Mouse (Mus musculus) hindbrain, embryonic 14.5 days (tissue): ENCODE data around the gene Cdc42ep3. TPM values are rescaled to one million over a fixed set of nuclear protein-coding genes. Genes with fewer than 3 reads are reported as not detected.

Experiments
- ATAC-seq: fragments of 200-750 bp; cut with Nextera tagmentation; 2 replicates; pipeline ENCODE4 v1.8.0; 2017; ENCODE audit warnings: moderate number of reproducible peaks, mild to moderate bottlenecking, moderate TSS enrichment, moderate library complexity; ENCODE audit not compliant: low FRiP score
- DNase-seq: peaks from one replicate; pipeline ENCODE4 v3.0.0-alpha.2; 2015; ENCODE audit warnings: low spot score
- H3K27ac ChIP-seq: fragments of 300-500 bp; sonication (generic); 2 replicates; pipeline ENCODE4 v1.5.1; 2014; ENCODE audit warnings: mild to moderate bottlenecking, moderate library complexity
- H3K27me3 ChIP-seq: fragments of 300-500 bp; sonication (generic); 2 replicates; pipeline ENCODE4 v1.6.1; 2014; ENCODE audit warnings: mild to moderate bottlenecking, low read length, mixed read lengths; ENCODE audit not compliant: control insufficient read depth, insufficient read depth
- H3K36me3 ChIP-seq: fragments of 300-500 bp; sonication (generic); replicated peaks from 2 replicates; pipeline ENCODE4 v1.6.1; 2014; ENCODE audit not compliant: control insufficient read depth, insufficient read depth
- H3K4me1 ChIP-seq: fragments of 300-500 bp; sonication (generic); replicated peaks from 2 replicates; pipeline ENCODE4 v1.6.1; 2014; ENCODE audit warnings: antibody characterized with exemption, low read length, mixed read lengths; ENCODE audit not compliant: control insufficient read depth, insufficient read depth
- H3K4me2 ChIP-seq: fragments of 300-500 bp; sonication (generic); replicated peaks from 2 replicates; pipeline ENCODE4 v1.6.1; 2014; ENCODE audit warnings: mild to moderate bottlenecking, moderate library complexity
- H3K4me3 ChIP-seq: fragments of 300-500 bp; sonication (generic); replicated peaks from 2 replicates; pipeline ENCODE4 v1.5.1; 2014; ENCODE audit warnings: mild to moderate bottlenecking, low read length
- H3K9ac ChIP-seq: fragments of 300-500 bp; sonication (generic); 2 replicates; pipeline ENCODE4 v1.6.1; 2014
- H3K9me3 ChIP-seq: fragments of 300-500 bp; sonication (generic); 2 replicates; pipeline ENCODE4 v1.6.1; 2016; ENCODE audit warnings: low read length; ENCODE audit not compliant: control insufficient read depth
- WGBS: fragments of 180-500 bp; shearing (Covaris S2); extraction: QIAGEN DNeasy Blood & Tissue Kit; methylation state at CpG from one replicate; pipeline ENCODE4 v1.1.7; 2014; 5-methylcytosine and 5-hydroxymethylcytosine counted together
- polyA plus RNA-seq: library from polyadenylated mRNA; unstranded; fragments of >200 nt; fragmentation: Nextera tagmentation; extraction: Ambion mirVana; gene quantifications from 2 replicates; pipeline ENCODE4 v1.2.1, GENCODE M21; 2014

Cdc42ep3 gene
- polyA plus RNA-seq, 1 experiment from 2014 or later, result 50.5 TPM

GRCm38 (mm10) chr17:79347920-79348589, 6.8 kb downstream of the Cdc42ep3 start:
- no peak overlapping the region for H3K4me2 ChIP-seq
- no peaks in the 10 kb centered on the region for H3K27me3 ChIP-seq
- no peak overlapping the region for H3K9ac ChIP-seq
- ATAC-seq (no peak), DNase-seq (no peak)
- no peak overlapping the region for H3K27ac ChIP-seq
- no peak overlapping the region for H3K4me3 ChIP-seq
- 86% methylated on average over 7 of the region's 7 CpGs for WGBS
- no peaks in the 10 kb centered on the region for H3K9me3 ChIP-seq
- H3K36me3 ChIP-seq, result peaks cover 7% of the 10 kb centered on the region; the same call in 1 of the 2 replicates
- H3K4me1 ChIP-seq, result peaks cover 11% of the 10 kb centered on the region

DNA sequence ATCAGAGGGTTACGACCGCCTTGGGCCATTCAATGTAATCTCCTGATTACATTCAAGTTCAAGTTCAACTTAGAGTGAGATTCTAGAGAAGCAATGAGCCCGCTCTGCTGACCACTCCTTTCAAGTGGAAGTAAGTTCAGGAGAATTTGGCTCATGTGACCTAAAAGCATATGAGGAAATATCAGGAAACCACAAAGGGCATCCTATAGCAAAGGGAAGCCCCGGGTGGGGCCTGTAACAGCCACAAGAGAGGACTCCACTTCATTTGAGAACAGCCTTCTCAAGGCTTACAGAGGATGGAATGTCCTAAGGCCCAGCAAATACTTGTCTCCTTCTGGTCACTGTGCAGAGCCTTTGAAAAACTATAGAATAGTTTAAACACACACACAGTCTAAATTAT, 7.6 kb downstream of the Cdc42ep3 start:
- no peak overlapping the region for H3K27ac ChIP-seq
- DNase-seq (no peak), ATAC-seq (no peak)
- no peak overlapping the region for H3K9ac ChIP-seq
- no peak overlapping the region for H3K4me2 ChIP-seq
- no peaks in the 10 kb centered on the region for H3K9me3 ChIP-seq
- no peak overlapping the region for H3K4me3 ChIP-seq
- H3K36me3 ChIP-seq, result peaks cover 7% of the 10 kb centered on the region; the same call in 1 of the 2 replicates
- H3K4me1 ChIP-seq, result peaks cover 4% of the 10 kb centered on the region; the same call in 1 of the 2 replicates
- 92% methylated on average over 4 of the region's 4 CpGs for WGBS
- no peaks in the 10 kb centered on the region for H3K27me3 ChIP-seq

- no peak for ATAC-seq
- Histone ChIP-seq H3K4me1 (no peaks in the 10 kb centered on the region), H3K4me2 (no peak overlapping the region), H3K36me3 (peaks cover 11% of the 10 kb centered on the region), H3K9ac (no peak overlapping the region), H3K27ac (no peak overlapping the region; the same call in 1 of the 2 replicates), H3K27me3 (no peaks in the 10 kb centered on the region), H3K9me3 (no peaks in the 10 kb centered on the region), H3K4me3 (no peak overlapping the region)
- 89% methylated on average over 25 of the region's 25 CpGs for WGBS
- DNase-seq, result no peak
Observed at GRCm38 (mm10) chr17:79345001-79345709, 9.7 kb downstream of the Cdc42ep3 start.

GRCm38 (mm10) chr17:79343334-79343946, 11.5 kb downstream of the Cdc42ep3 start:
- Histone ChIP-seq H3K4me1 (no peaks in the 10 kb centered on the region), H3K9me3 (no peaks in the 10 kb centered on the region), H3K27ac (no peak overlapping the region), H3K36me3 (peaks cover 4% of the 10 kb centered on the region; the same call in 1 of the 2 replicates), H3K4me3 (no peak overlapping the region), H3K27me3 (no peaks in the 10 kb centered on the region), H3K4me2 (no peak overlapping the region), H3K9ac (no peak overlapping the region)
- ATAC-seq (no peak), DNase-seq (no peak)
- WGBS, result 66% methylated on average over 5 of the region's 5 CpGs

DNA sequence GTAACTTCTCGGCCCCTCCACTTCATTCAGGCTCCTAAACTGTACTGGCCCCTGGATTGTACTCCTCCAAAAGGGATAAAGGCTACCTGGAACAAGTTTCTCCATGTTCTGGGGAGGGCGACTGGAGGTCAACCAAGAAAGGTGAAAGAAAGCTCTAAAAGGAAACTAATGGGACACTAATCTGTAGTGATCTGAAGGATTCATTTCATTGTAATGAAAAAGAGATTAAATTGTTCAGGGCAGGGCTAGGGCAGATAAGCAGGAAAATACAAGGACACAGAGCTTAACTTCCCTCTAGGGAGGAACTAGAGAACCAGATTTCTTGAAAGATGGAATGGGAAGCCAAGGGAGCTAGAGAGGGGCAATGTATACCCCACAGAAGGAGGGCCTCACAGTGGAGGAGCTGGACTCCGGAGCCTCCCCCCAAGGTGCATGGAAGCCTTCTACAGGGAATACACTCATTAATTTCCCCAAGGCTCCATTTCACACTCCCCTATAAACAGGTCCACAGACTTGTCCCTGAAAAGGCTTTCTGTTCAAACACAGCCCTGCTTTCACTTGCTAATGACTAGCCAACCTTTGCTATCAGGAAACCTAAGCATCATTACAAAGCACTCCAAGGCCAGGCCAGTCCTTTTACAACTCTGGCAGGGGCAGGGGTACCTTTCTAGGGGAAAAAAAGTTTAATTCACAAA, 12.1 kb downstream of the Cdc42ep3 start:
- DNase-seq (no peak), ATAC-seq (no peak)
- H3K27ac ChIP-seq, result no peak overlapping the region
- no peaks in the 10 kb centered on the region for H3K4me1 ChIP-seq
- no peaks in the 10 kb centered on the region for H3K27me3 ChIP-seq
- H3K36me3 ChIP-seq, result peaks cover 8% of the 10 kb centered on the region; the same call in 1 of the 2 replicates
- WGBS, result 54% methylated on average over 3 of the region's 3 CpGs
- no peak overlapping the region for H3K4me3 ChIP-seq
- H3K4me2 ChIP-seq, result no peak overlapping the region
- no peaks in the 10 kb centered on the region for H3K9me3 ChIP-seq
- H3K9ac ChIP-seq, result no peak overlapping the region

DNA sequence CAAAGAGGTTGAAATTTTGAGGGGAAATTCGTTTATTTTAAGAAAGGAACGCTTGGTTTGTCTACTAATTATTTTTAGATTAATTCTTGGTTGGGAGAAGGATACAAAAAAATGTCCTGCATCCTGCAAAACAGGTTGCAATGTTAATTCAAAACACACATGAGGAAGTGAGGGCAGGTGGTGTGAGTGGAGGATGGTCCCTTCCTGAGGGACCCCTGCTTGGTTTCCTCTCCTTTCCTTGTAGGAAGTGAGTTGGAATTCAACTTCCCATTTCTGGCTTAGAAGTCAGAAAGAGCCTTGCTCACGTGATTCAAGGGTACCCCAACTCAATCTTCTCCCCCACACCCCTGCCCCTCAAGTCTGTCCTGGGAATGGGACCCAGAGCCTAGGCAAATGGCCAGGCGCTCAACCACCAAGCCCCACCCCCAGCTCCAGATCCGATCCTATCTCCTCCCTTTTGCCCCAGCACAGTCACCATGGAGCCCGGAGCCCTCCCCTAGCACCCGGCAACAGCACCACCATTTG, 12.9 kb downstream of the Cdc42ep3 start:
- H3K4me1 ChIP-seq, result no peaks in the 10 kb centered on the region
- no peak overlapping the region for H3K27ac ChIP-seq
- no peaks in the 10 kb centered on the region for H3K27me3 ChIP-seq
- no peaks in the 10 kb centered on the region for H3K9me3 ChIP-seq
- DNase-seq (no peak), ATAC-seq (no peak)
- no peak overlapping the region for H3K9ac ChIP-seq
- H3K4me2 ChIP-seq, result no peak overlapping the region
- H3K36me3 ChIP-seq, result peaks cover 12% of the 10 kb centered on the region; the same call in 1 of the 2 replicates
- H3K4me3 ChIP-seq, result no peak overlapping the region
- 71% methylated on average over 7 of the region's 7 CpGs for WGBS

GRCm38 (mm10) chr17:79337494-79337893, 17.4 kb downstream of the Cdc42ep3 start:
- DNase-seq (no peak), ATAC-seq (no peak)
- Histone ChIP-seq H3K9ac (no peak overlapping the region), H3K4me1 (no peaks in the 10 kb centered on the region), H3K4me3 (no peak overlapping the region), H3K27me3 (no peaks in the 10 kb centered on the region), H3K9me3 (no peaks in the 10 kb centered on the region), H3K4me2 (no peak overlapping the region), H3K27ac (no peak overlapping the region), H3K36me3 (peaks cover 40% of the 10 kb centered on the region)
- 72% methylated on average over 3 of the region's 3 CpGs for WGBS

GRCm38 (mm10) chr17:79334701-79335100, 20.2 kb downstream of the Cdc42ep3 start:
- no peaks in the 10 kb centered on the region for H3K4me1 ChIP-seq
- 90% methylated on average over 11 of the region's 11 CpGs for WGBS
- ATAC-seq (no peak), DNase-seq (no peak)
- H3K36me3 ChIP-seq, result peaks cover 42% of the 10 kb centered on the region
- H3K4me3 ChIP-seq, result no peak overlapping the region
- no peak overlapping the region for H3K4me2 ChIP-seq
- no peak overlapping the region for H3K9ac ChIP-seq
- H3K27me3 ChIP-seq, result no peaks in the 10 kb centered on the region
- no peak overlapping the region for H3K27ac ChIP-seq
- H3K9me3 ChIP-seq, result no peaks in the 10 kb centered on the region

DNA sequence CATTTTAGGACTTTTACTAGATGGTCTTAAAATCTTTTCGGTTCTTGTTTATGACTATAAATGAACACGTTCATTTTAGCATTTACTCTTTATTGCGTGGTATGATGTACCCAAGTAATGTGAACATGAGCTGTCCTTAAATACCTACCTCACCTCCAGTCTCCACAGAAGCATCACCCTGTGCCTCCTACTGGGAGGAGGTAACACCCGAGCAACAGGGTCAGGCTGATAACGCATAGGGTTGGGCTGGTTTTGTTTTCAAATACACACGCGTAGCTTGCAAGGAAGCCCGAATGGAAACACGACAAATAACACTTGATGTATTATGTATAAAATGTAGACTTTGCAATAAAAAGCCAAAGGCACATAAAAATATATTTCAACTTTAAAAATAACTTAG, 21.2 kb downstream of the Cdc42ep3 start:
- no peaks in the 10 kb centered on the region for H3K27me3 ChIP-seq
- no peaks in the 10 kb centered on the region for H3K9me3 ChIP-seq
- H3K9ac ChIP-seq, result no peak overlapping the region
- H3K4me1 ChIP-seq, result no peaks in the 10 kb centered on the region
- 91% methylated on average over 9 of the region's 9 CpGs for WGBS
- peaks cover 42% of the 10 kb centered on the region for H3K36me3 ChIP-seq
- no peak overlapping the region for H3K4me3 ChIP-seq
- ATAC-seq, result no peak
- no peak overlapping the region for H3K4me2 ChIP-seq
- H3K27ac ChIP-seq, result no peak overlapping the region
- no peak for DNase-seq
